Mouse (Mus musculus) leukemia stem cell, adult 10-12 weeks (primary cell): ENCODE measurements around the gene Gm6614. TPM values are rescaled to one million over a fixed set of nuclear protein-coding genes. Genes with fewer than 3 reads are reported as not detected.

Source experiments
- polyA plus RNA-seq: library from polyadenylated mRNA; stranded (reverse); fragments of >175 nt; gene quantifications from 2 replicates; pipeline ENCODE4 v1.2.3, GENCODE M21; 2012; ENCODE audit warnings: low replicate concordance

The Gm6614 gene
- not detected in 2 replicates for polyA plus RNA-seq

DNA sequence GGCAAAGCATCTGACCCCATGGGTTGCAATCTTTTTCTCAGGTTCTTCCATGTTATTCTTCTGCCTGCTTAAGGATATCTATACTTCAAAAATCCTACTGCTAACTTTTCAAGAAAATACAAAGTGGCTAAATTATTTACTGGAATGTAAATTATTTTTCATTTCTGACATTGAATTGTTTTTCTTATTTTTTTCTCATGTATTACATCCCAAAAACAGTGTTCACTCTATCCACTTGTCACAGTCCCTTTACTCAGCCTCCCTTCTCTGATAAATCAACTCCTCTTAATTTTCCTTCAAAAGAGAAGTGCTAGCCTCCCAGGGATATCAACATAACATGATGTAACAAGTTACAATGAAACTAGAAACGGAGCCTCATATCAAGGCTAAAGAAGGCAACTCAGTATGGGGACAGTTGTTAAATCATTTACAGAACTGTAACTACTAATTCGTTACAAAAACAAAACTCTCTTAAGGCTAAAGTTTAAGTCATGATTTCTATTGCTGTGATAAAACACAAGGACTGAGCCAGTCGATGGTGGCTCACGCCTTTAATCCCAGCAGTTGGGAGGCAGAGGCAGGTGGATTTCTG lies at the start of gene Gm6614:
Gene Gm6614, minus strand, starts transcription at position 51 of the 592 bp plus-strand sequence.

DNA sequence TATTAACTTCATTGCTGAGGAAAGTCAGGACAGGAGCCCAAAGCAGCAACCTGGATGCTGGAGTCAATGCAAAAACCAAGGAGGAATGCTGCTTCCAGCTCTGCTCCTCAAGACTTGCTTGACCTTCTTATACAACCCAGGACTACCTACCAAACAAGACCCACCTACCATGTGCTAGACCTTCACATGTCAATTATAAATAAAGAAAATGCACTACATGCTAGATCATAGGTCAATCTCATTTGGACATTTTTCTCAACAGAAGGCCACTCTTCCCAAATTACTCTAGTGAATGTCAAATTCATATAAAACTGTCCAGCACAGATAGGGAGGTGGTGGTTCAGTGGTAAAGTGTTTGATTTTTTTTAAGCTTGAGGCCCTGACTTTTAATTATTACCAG lies 64.4 kb downstream of the Gm6614 start, which contains the start of gene Slco1a1:
Gene Slco1a1, minus strand, starts transcription at position 101 of the 400 bp plus-strand sequence.

Other genes with a start within 250 kb of the Gm6614 start
- gene Gm5724, start 237.6 kb downstream of the Gm6614 start, polyA plus RNA-seq = not detected in 2 replicates
- not detected in 2 replicates for gene Slco1a4, start 155.2 kb downstream of the Gm6614 start, polyA plus RNA-seq
- not detected in 2 replicates for gene Slco1a1, start 64.5 kb downstream of the Gm6614 start, polyA plus RNA-seq
- gene Slco1a6, start 197.1 kb upstream of the Gm6614 start, polyA plus RNA-seq = 0.54 TPM in 1 of 2 replicates, not detected in the other